In the genomic region with DNA sequence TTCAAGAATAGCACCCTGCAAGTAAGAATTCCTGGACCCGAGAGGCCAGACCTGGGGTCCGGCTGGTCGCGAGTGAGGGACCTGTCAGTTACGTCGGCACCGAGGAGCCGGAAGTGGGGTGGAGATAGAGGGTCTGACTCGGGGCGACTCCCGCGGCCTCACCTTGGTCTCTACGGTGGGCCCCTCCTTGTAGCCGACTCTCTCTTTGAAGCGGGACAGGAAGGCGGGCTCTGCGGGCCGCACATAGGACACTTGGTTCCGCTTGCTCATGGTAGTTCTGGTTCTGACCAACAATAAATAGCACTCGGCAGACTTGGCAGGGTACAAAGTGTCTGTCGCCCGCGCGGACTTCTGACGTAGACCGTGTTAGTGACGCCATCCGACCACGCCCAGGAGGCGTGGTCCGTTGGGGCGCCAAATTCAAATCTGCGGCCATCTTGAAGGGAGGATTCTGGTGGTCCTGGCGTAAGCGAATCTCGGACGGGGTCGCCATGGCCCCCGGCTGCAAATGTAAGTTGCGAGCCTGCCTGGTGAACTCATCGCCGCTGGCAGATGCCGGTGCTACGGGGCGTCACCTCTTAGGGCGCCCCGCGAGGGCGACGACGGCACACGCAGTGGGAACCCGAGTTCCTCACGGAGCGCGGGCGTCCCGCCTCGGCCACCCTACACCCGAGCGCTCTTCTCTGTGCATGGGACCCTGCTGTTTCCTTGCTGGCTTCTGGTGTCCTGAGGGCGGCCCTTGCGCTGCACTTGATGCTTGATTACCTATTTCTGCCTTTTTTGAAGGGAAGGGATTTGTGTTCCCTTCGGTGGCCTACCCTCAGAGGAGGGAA, we compare ENCODE assay signal across 8 mouse cellular contexts. TPM values are rescaled to one million over a fixed set of nuclear protein-coding genes. Genes with fewer than 3 reads are reported as not detected.
DNase-seq lines count a peak whose midpoint lies in the region; ATAC-seq and TF ChIP-seq lines count a peak whose summit lies in the region.

1110059G10Rik (minus strand) TSS at position 358 of the 833 bp plus-strand sequence.
Kif15 (plus strand) TSS at position 404 of the 833 bp plus-strand sequence.

- under 1% methylated on average over 64 of the region's 64 CpGs for WGBS in heart, embryonic 12.5 days
- WGBS in kidney, postnatal 0 days = under 1% methylated on average over 64 of the region's 64 CpGs
- under 1% methylated on average over 64 of the region's 64 CpGs for WGBS in liver, embryonic 12.5 days (ENCODE audit: insufficient replicate concordance)
- WGBS in stomach, embryonic 15.5 days = under 1% methylated on average over 64 of the region's 64 CpGs

- H3K9me3 ChIP-seq in heart, embryonic 12.5 days (replicated peaks) = no peaks in the 10 kb centered on the region
- no peaks in the 10 kb centered on the region for H3K9me3 ChIP-seq in kidney, postnatal 0 days (replicated peaks; ENCODE audit: low read length)
- H3K9me3 ChIP-seq in liver, embryonic 12.5 days (replicated peaks) = no peaks in the 10 kb centered on the region
- no peaks in the 10 kb centered on the region for H3K9me3 ChIP-seq in stomach, embryonic 15.5 days

- peaks cover 10% of the 10 kb centered on the region for H3K36me3 ChIP-seq in heart, embryonic 12.5 days
- H3K36me3 ChIP-seq in kidney, postnatal 0 days (ENCODE audit: insufficient read depth, low read length) = peaks cover 4% of the 10 kb centered on the region; the same call in 1 of the 2 replicates
- H3K36me3 ChIP-seq in liver, embryonic 12.5 days = peaks cover 53% of the 10 kb centered on the region
- no peaks in the 10 kb centered on the region for H3K36me3 ChIP-seq in stomach, embryonic 15.5 days

- peak; percentile 94 for DNase-seq in CD4-positive helper T cell, adult 2 months (ENCODE audit: low read depth, low spot score)
- peak; percentile 72 for DNase-seq in brain, embryonic 18.5 days (ENCODE audit: low read depth, low spot score)
- peak; percentile 94 for DNase-seq in kidney, postnatal 0 days (ENCODE audit: low spot score)
- DNase-seq in natural killer cell, adult 2 months (ENCODE audit: low spot score in 2 of 2) = peak; percentile 93

- H3K4me2 ChIP-seq in heart, embryonic 12.5 days = peak within 1 kb of the TSS; percentile 83
- H3K4me2 ChIP-seq in kidney, postnatal 0 days (ENCODE audit: low read length) = peak within 1 kb of the TSS; percentile 72
- H3K4me2 ChIP-seq in liver, embryonic 12.5 days = peak within 1 kb of the TSS; percentile 81
- H3K4me2 ChIP-seq in stomach, embryonic 15.5 days = peak within 1 kb of the TSS; percentile 72

- H3K27ac ChIP-seq in heart, embryonic 12.5 days (ENCODE audit: poor library complexity, severe bottlenecking) = peak within 1 kb of the TSS; percentile 71
- peak within 1 kb of the TSS; percentile 78 for H3K27ac ChIP-seq in kidney, postnatal 0 days
- H3K27ac ChIP-seq in liver, embryonic 12.5 days = peak within 1 kb of the TSS; percentile 78
- H3K27ac ChIP-seq in stomach, embryonic 15.5 days = peak within 1 kb of the TSS; percentile 77

- H3K4me3 ChIP-seq in heart, embryonic 12.5 days = peak within 1 kb of the TSS; percentile 96
- H3K4me3 ChIP-seq in kidney, postnatal 0 days (replicated peaks; ENCODE audit: low read depth, low read length) = peak within 1 kb of the TSS; percentile 90
- H3K4me3 ChIP-seq in liver, embryonic 12.5 days = peak within 1 kb of the TSS; percentile 82
- peak within 1 kb of the TSS; percentile 81 for H3K4me3 ChIP-seq in stomach, embryonic 15.5 days (replicated peaks)

- 0 out of 2 replicates have a peak, but pooled peaks have one; percentile 5 for TF ChIP-seq CTCF in kidney, postnatal 0 days (IDR thresholded peaks at IDR 0.05; ENCODE audit: low read depth)

- peak within 1 kb of the TSS; percentile 90 for H3K9ac ChIP-seq in heart, embryonic 12.5 days
- H3K9ac ChIP-seq in kidney, postnatal 0 days (ENCODE audit: low read depth, low read length) = peak within 1 kb of the TSS; percentile 86
- peak within 1 kb of the TSS; percentile 85 for H3K9ac ChIP-seq in liver, embryonic 12.5 days
- peak within 1 kb of the TSS; percentile 65 for H3K9ac ChIP-seq in stomach, embryonic 15.5 days

- no peaks in the 10 kb centered on the region for H3K27me3 ChIP-seq in heart, embryonic 12.5 days (replicated peaks)
- no peaks in the 10 kb centered on the region for H3K27me3 ChIP-seq in kidney, postnatal 0 days (ENCODE audit: insufficient read depth, low read length)
- no peaks in the 10 kb centered on the region for H3K27me3 ChIP-seq in liver, embryonic 12.5 days (replicated peaks)
- H3K27me3 ChIP-seq in stomach, embryonic 15.5 days (replicated peaks) = no peaks in the 10 kb centered on the region

- H3K4me1 ChIP-seq in heart, embryonic 12.5 days (replicated peaks) = peaks cover 4% of the 10 kb centered on the region; the same call in 1 of the 2 replicates
- no peaks in the 10 kb centered on the region for H3K4me1 ChIP-seq in kidney, postnatal 0 days (replicated peaks; ENCODE audit: insufficient read depth, low read length)
- peaks cover 31% of the 10 kb centered on the region for H3K4me1 ChIP-seq in liver, embryonic 12.5 days
- H3K4me1 ChIP-seq in stomach, embryonic 15.5 days = 0 out of 2 replicates have a peak, but pooled peaks cover 6% of the 10 kb centered on the region

- ATAC-seq in erythroid progenitor cell, adult 5-6 weeks (replicated peaks; ENCODE audit: low FRiP score, poor library complexity, severe bottlenecking) = peak; percentile 91
- peak; percentile 97 for ATAC-seq in heart, embryonic 12.5 days (ENCODE audit: insufficient number of reproducible peaks, low FRiP score)
- peak; percentile 97 for ATAC-seq in kidney, postnatal 0 days (replicated peaks; ENCODE audit: low FRiP score, low read depth)
- ATAC-seq in liver, embryonic 12.5 days = peak; percentile 93
- ATAC-seq in stomach, embryonic 15.5 days (ENCODE audit: insufficient read depth, low FRiP score, low read depth) = peak; percentile 95

RNA-seq across cellular contexts. Expression of gene 1110059G10Rik, which starts in this region (rescaled TPM):
- total RNA-seq in erythroid progenitor cell, adult 5-6 weeks (2015; ENCODE audit: low replicate concordance) = 18.4 and 28.5 TPM in 2 replicates
- total RNA-seq in erythroid progenitor cell, adult 5-6 weeks (2017; ENCODE audit: low replicate concordance) = 11.2 and 22.4 TPM in 2 replicates
- polyA plus RNA-seq in heart, embryonic 12.5 days (2016; fragmentation: Nextera tagmentation; extraction: Ambion mirVana) = 21.8 and 23.2 TPM in 2 replicates
- 44.0 and 47.3 TPM in 2 replicates for polyA plus RNA-seq in kidney, postnatal 0 days (2015; fragmentation: Nextera tagmentation; extraction: Ambion mirVana)
- 17.7 and 20.7 TPM in 2 replicates for polyA plus RNA-seq in liver, embryonic 12.5 days (2016; fragmentation: Nextera tagmentation; extraction: Ambion mirVana)
- polyA plus RNA-seq in stomach, embryonic 15.5 days (2015; fragmentation: Nextera tagmentation; extraction: Ambion mirVana) = 29.8 and 33.1 TPM in 2 replicates

RNA-seq across cellular contexts. Expression of gene Kif15, which starts in this region (rescaled TPM):
- total RNA-seq in erythroid progenitor cell, adult 5-6 weeks (2015; ENCODE audit: low replicate concordance) = 408 and 434 TPM in 2 replicates
- total RNA-seq in erythroid progenitor cell, adult 5-6 weeks (2017; ENCODE audit: low replicate concordance) = 484 and 1,059 TPM in 2 replicates
- 27.5 and 32.6 TPM in 2 replicates for polyA plus RNA-seq in heart, embryonic 12.5 days (2016; fragmentation: Nextera tagmentation; extraction: Ambion mirVana)
- 18.1 and 19.5 TPM in 2 replicates for polyA plus RNA-seq in kidney, postnatal 0 days (2015; fragmentation: Nextera tagmentation; extraction: Ambion mirVana)
- 48.7 and 51.9 TPM in 2 replicates for polyA plus RNA-seq in liver, embryonic 12.5 days (2016; fragmentation: Nextera tagmentation; extraction: Ambion mirVana)
- 51.7 and 53.9 TPM in 2 replicates for polyA plus RNA-seq in stomach, embryonic 15.5 days (2015; fragmentation: Nextera tagmentation; extraction: Ambion mirVana)

Comparison
In these comparisons a context has a peak if more than half of its experiments do, and no peak if none do; other contexts are left out.
1. Peak in every context shown above with its lines: DNase-seq, ATAC-seq, H3K4me3 ChIP-seq and H3K27ac ChIP-seq.